Mouse (Mus musculus) left cerebral cortex, postnatal 25 days (tissue): Measurements from ENCODE around the gene Olfr251. TPM values are rescaled to one million over a fixed set of nuclear protein-coding genes. Genes with fewer than 3 reads are reported as not detected.
"Not testable (repeated sequence)": the region's sequence is repeated elsewhere in the genome, so short reads cannot be mapped to it uniquely, and the experiment has no call there.

Source experiments
- DNase-seq, 2 experiments: peaks; one replicate each; pipeline ENCODE4 v3.0.0; 2022; ENCODE audit warnings: low spot score in 2 of 2, mixed read lengths in 1 of 2
- intact Hi-C: fragments of 180-260 bp; cut with DNase I; formaldehyde crosslinking; loops from one replicate; pipeline ENCODE4 v1.15.1; 2025
- total RNA-seq, 2 experiments: library from RNA; stranded (reverse); gene quantifications; 2 replicates each; pipeline ENCODE4 v1.2.3; 2021

Gene Olfr251
- not detected for total RNA-seq

DNA sequence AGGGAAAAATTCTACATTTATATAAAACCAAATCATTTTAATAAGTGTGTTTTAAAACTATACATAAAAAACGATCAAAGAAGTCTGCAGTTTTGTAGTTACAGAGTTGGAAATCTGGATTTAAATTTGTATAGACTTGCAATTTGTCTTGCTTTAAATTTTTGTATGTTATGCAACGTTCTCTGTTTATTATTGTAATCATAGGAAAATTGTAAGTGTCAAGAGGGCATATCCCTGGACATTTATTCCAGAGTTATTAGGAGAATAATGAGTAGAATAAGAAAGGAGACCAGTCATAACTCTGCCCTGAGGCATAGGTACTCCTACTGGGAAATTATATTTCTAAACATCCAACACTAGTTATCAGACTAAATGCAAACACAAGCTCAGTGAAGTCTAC is at the start of gene Olfr251:
Olfr251 (plus strand) TSS at position 301 of the 400 bp plus-strand sequence.
- no peak for DNase-seq
- intact Hi-C loops, result no loop called here

DNA sequence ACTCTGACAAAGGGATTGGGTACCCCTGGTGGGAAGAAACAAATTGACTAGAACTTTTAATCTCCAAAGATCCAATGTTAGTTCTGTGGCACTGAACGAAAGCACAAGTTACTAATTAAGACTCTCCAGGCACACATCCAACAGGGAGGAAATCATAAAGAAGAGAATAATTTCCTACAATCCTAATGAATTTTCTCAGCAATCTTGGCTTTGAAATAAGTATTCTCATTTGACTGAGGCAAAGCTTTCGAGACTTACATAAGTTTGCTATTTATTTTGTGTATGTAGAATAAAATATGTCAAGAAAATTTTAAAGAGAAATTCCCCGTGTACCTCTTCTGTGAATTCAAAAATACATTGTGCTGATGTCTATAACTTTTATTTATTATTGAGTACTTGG is 48.1 kb upstream of the Olfr251 start, which contains the start of gene Olfr25:
Olfr25 (plus strand) TSS at position 301 of the 400 bp plus-strand sequence.
- no peak for DNase-seq
- intact Hi-C loops, result no loop called here

DNA sequence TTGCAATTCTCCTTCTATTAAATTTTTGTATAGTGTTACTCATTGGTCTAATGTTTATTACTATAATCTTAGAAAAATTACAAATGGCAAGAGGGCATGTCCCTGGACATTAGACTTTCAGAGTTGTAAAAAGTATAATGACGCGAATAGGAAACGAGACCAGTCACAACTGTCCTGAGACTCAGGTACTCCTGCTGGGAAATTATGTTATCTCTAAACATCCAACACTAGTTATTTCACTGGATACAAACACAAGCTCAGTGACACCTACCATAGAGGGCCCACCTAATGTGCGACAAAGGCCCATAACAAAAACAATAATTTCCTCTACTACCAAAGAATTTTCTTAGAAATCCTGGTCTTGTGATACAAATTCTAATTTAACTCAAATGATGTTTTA is 28.8 kb upstream of the Olfr251 start, which contains the start of gene Olfr898:
Olfr898 (plus strand) TSS at position 301 of the 400 bp plus-strand sequence.
- intact Hi-C loops, result no loop called here
- DNase-seq, result no peak

DNA sequence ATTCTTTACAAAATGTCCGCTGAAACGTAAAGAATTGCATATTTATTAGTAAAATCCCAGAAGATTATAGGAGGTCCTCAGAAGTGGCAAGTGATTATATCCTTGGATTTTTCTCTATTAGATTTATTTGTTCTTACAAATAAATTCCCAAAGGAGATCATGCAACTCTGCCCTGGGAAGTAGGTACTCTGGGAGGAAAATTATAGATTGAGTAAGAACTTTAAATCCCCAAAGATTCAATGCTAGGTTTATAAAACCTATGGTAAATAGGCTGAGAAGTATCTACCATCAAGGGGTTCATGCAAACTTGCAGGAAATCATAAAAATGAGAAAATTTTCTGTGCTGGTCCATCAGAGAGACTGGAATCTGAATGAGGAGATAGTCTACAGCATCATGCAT is 10.3 kb upstream of the Olfr251 start, which contains the start of gene Olfr250:
Olfr250 (plus strand) TSS at position 301 of the 400 bp plus-strand sequence.
- intact Hi-C loops, result no loop called here
- DNase-seq, result no peak

DNA sequence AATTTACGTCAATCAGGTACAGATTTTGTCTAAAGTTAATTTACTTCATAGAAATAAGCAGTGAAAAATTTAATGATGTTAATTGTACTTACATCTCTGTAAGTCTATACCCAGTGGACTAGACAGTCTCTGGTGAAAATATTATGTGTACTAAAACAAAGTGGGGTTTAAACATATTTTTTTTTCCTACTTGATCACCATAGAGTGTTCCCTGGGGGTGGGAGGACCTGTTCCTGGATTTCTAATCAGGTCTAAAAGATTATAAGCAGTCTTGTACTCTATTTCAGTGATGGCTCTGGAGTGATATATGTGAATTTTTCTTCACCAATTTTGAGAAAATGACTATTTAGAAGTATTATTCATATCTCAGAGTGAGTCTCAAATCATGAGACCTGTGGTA is 24.5 kb downstream of the Olfr251 start, which contains the start of gene Olfr147:
Olfr147 (plus strand) TSS at position 301 of the 400 bp plus-strand sequence.
- intact Hi-C loops, result no loop called here
- no peak for DNase-seq

DNA sequence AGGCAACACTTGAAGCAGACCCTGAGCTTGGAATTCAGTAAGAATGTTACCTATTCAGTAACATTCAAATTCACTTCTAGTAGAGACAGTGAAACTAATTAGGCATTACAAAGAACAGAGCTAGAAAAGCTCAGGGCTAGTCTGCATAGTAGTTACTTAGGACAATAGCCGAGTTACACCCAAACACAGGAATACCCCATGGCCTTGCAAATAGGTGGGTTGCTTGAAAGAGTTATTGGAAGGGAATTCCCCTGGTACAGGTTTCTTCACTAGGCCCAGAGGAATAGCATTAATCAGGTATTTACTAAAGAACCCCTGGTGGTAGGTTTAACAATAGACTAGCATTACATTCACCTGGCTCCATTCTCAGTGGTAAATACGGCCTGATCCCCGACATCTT is 30.6 kb downstream of the Olfr251 start:
- DNase-seq, intact Hi-C loops: not testable (repeated sequence)

DNA sequence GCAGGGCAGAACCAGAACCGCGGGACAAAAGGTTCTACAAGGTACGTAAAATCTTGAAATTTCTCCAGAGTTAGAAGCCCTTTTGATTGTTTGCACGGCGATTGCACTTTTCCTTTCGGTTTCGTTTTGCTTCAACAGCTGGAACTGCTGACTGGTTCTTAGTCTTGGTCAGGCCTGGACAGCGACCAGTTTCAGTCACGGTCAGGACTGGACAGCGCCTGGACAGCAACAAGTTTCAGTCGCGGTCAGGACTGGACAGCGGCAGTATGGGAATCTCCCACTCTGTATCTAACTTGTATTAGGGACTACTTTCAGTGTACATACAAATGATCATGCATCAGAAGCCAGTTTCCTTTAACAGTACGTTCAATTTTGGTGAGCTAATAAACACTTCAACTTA is 36.6 kb downstream of the Olfr251 start:
- intact Hi-C loops, DNase-seq: not testable (repeated sequence)

DNA sequence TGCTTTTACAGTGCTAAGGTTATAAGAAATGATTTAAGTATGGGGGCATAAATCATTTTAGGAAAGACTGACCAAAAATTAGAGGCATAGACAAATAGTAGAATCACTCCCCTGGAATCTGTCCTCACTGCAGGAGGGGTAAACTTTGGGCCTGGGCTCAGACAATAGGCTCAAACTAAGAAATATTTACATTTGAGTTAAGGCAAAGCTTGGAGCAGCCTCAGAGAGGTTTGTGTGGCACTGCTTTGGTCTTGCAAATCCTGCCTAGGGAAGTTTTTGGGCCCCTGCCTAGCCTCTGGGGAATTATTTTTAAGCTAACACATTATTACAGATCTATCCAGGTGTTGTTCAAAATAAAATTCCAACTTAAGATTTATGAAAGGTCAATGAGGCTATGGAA is 46.9 kb downstream of the Olfr251 start:
- DNase-seq, result no peak
- intact Hi-C loops, result no loop called here

DNA sequence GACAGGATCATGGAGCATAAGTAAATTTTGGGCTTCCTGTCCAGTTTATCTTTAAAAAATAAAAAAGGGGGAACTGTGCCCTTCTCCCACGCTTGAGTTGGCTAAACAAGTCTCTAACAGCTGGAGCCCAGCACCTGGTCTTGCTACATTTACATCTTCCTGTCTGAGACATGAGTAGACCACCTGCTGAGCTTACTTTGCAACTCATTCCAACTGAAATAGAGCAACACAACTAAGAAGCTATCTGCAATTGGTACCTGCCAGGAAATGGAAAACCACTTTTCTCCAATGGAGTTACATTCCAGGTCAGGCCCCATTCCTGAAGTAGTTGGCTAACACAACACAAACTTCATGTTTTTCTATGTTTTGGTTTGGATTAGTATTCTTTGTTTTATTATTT is 50.1 kb downstream of the Olfr251 start:
- DNase-seq, result no peak

DNA sequence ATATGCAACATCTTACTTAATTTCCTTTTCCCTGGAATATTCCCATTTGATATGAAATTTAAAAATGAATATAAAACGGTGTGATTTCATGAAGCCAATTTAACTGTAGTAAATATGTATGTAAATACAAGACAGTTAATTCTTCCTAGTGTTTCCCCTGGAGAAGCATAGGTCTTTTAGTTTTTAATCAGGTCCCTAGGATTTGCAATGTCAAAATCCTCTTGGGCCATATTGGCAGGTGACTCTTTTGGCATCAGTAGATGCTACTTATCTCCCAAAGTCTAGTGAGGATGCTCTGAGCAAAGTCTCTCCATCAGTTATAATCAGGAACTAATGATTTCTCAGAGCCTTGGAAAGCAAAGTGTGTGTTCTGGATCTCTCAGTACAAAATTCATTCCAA is 52.3 kb downstream of the Olfr251 start, which contains the start of gene Olfr901:
Olfr901 (plus strand) TSS at position 301 of the 400 bp plus-strand sequence.
- intact Hi-C loops, result no loop called here
- no peak for DNase-seq

More for the DNA sequence above, 50.1 kb downstream of the Olfr251 start:
- intact Hi-C loops, result no loop called here

Other genes with a start within 250 kb of the Olfr251 start
- not detected for gene Olfr890, start 234.6 kb upstream of the Olfr251 start, total RNA-seq
- not detected for gene Olfr891, start 196.3 kb upstream of the Olfr251 start, total RNA-seq
- not detected for gene Olfr893, start 168.7 kb upstream of the Olfr251 start, total RNA-seq
- not detected for gene Olfr894, start 159.0 kb upstream of the Olfr251 start, total RNA-seq
- gene Olfr143, start 124.3 kb upstream of the Olfr251 start, total RNA-seq, result not detected
- not detected for gene Olfr895, start 109.2 kb upstream of the Olfr251 start, total RNA-seq
- gene Olfr896-ps1, start 86.0 kb upstream of the Olfr251 start, total RNA-seq, result not detected
- gene Olfr25, start 48.0 kb upstream of the Olfr251 start, total RNA-seq, result not detected
- not detected for gene Olfr898, start 28.7 kb upstream of the Olfr251 start, total RNA-seq
- gene Olfr250, start 10.2 kb upstream of the Olfr251 start, total RNA-seq, result not detected
- gene Olfr147, start 24.6 kb downstream of the Olfr251 start, total RNA-seq, result not detected
- not detected for gene Olfr901, start 52.4 kb downstream of the Olfr251 start, total RNA-seq
- gene Olfr902, start 70.6 kb downstream of the Olfr251 start, total RNA-seq, result not detected
- not detected for gene Olfr904, start 86.1 kb downstream of the Olfr251 start, total RNA-seq
- gene Olfr905, start 94.0 kb downstream of the Olfr251 start, total RNA-seq, result not detected
- not detected for gene Olfr906, start 110.0 kb downstream of the Olfr251 start, total RNA-seq
- gene Olfr907, start 118.7 kb downstream of the Olfr251 start, total RNA-seq, result not detected
- gene Olfr911-ps1, start 144.5 kb downstream of the Olfr251 start, total RNA-seq, result not detected
- not detected for gene Olfr910, start 160.8 kb downstream of the Olfr251 start, total RNA-seq
- not detected for gene Olfr912, start 203.1 kb downstream of the Olfr251 start, total RNA-seq
- gene Olfr913, start 215.7 kb downstream of the Olfr251 start, total RNA-seq, result not detected
- not detected for gene Olfr914, start 228.0 kb downstream of the Olfr251 start, total RNA-seq